Mouse (Mus musculus): ENCODE data around the gene Gm20481. TPM values are rescaled to one million over a fixed set of nuclear protein-coding genes. Genes with fewer than 3 reads are reported as not detected.
"Not testable (repeated sequence)": the region's sequence is repeated elsewhere in the genome, so short reads cannot be mapped to it uniquely, and the experiment has no call there.

The Gm20481 gene
- polyA plus RNA-seq, 3 experiments from 2014 or later = 0.94 TPM; not detected in 2

- ATAC-seq = peak; percentile 19
Observed at GRCm38 (mm10) chr17:34951636-34952377, 17.9 kb upstream of the Gm20481 start.

- peak; percentile 72 for ATAC-seq
Observed at GRCm38 (mm10) chr17:34952378-34953040, 17.2 kb upstream of the Gm20481 start.

- no peak for ATAC-seq
Observed at GRCm38 (mm10) chr17:34953258-34953657, 16.5 kb upstream of the Gm20481 start.

- no peak for ATAC-seq
Observed at GRCm38 (mm10) chr17:34953904-34954303, 15.8 kb upstream of the Gm20481 start.

- ATAC-seq = no peak
Observed at GRCm38 (mm10) chr17:34954831-34955230, 14.9 kb upstream of the Gm20481 start.

- ATAC-seq = no peak
Observed at GRCm38 (mm10) chr17:34955884-34956283, 13.8 kb upstream of the Gm20481 start.

- no peak for ATAC-seq
Observed at GRCm38 (mm10) chr17:34956340-34956739, 13.4 kb upstream of the Gm20481 start.

GRCm38 (mm10) chr17:34957291-34957690 is 12.4 kb upstream of the Gm20481 start:
- ATAC-seq = not testable (repeated sequence)

GRCm38 (mm10) chr17:34957966-34958365 is 11.7 kb upstream of the Gm20481 start:
- not testable (repeated sequence) for ATAC-seq

GRCm38 (mm10) chr17:34958734-34959129 is 11.0 kb upstream of the Gm20481 start:
- ATAC-seq = peak; percentile 19

- ATAC-seq = peak; percentile 95
Observed at GRCm38 (mm10) chr17:34959130-34959778, 10.5 kb upstream of the Gm20481 start, which contains the start of gene Hspa1b. Gene Hspa1b (minus strand): TSS chr17:34959238.

GRCm38 (mm10) chr17:34959881-34960515 is 9.7 kb upstream of the Gm20481 start:
- no peak for ATAC-seq

GRCm38 (mm10) chr17:34960702-34961493 is 8.8 kb upstream of the Gm20481 start:
- ATAC-seq = no peak

GRCm38 (mm10) chr17:34962125-34962524 is 7.6 kb upstream of the Gm20481 start:
- no peak for ATAC-seq

GRCm38 (mm10) chr17:34962841-34963240 is 6.9 kb upstream of the Gm20481 start:
- no peak for ATAC-seq

GRCm38 (mm10) chr17:34964640-34965049 is 5.1 kb upstream of the Gm20481 start:
- ATAC-seq = no peak

GRCm38 (mm10) chr17:34965627-34966026 is 4.1 kb upstream of the Gm20481 start:
- ATAC-seq = no peak

- ATAC-seq = not testable (repeated sequence)
Observed at GRCm38 (mm10) chr17:34970850-34971249, 1.1 kb downstream of the Gm20481 start.

- peak; percentile 22 for ATAC-seq
Observed at GRCm38 (mm10) chr17:34971694-34972068, 2.0 kb downstream of the Gm20481 start.

- peak; percentile 96 for ATAC-seq
Observed at GRCm38 (mm10) chr17:34972069-34972749, 2.5 kb downstream of the Gm20481 start, which contains the start of the genes Hspa1a and Hspa1l. Gene Hspa1a (minus strand): TSS chr17:34972156. Gene Hspa1l (plus strand): TSS chr17:34972703.

Measured in inflammation-experienced regulatory T-cells, adult 6 months (primary cell).